Mouse (Mus musculus): ENCODE measurements around the gene Gpr108.

GRCm38 (mm10) chr17:57259742-57260141 is 11.5 kb upstream of the Gpr108 start:
- no peak for TF ChIP-seq POLR2A (IDR thresholded peaks at IDR 0.05; ENCODE audit: extremely low read depth, insufficient read depth, low read length)
- TF ChIP-seq CTCF (IDR thresholded peaks at IDR 0.05; ENCODE audit: extremely low read depth, insufficient read depth, low read length), result no peak

Data from cortical plate, adult 2 months (tissue).